Mouse (Mus musculus): ENCODE measurements around the gene Ooep. TPM values are rescaled to one million over a fixed set of nuclear protein-coding genes. Genes with fewer than 3 reads are reported as not detected.

The Ooep gene
- polyA plus RNA-seq (2015; fragmentation: Nextera tagmentation; extraction: Ambion mirVana), result 0.81 and 0.90 TPM in 2 replicates

DNA sequence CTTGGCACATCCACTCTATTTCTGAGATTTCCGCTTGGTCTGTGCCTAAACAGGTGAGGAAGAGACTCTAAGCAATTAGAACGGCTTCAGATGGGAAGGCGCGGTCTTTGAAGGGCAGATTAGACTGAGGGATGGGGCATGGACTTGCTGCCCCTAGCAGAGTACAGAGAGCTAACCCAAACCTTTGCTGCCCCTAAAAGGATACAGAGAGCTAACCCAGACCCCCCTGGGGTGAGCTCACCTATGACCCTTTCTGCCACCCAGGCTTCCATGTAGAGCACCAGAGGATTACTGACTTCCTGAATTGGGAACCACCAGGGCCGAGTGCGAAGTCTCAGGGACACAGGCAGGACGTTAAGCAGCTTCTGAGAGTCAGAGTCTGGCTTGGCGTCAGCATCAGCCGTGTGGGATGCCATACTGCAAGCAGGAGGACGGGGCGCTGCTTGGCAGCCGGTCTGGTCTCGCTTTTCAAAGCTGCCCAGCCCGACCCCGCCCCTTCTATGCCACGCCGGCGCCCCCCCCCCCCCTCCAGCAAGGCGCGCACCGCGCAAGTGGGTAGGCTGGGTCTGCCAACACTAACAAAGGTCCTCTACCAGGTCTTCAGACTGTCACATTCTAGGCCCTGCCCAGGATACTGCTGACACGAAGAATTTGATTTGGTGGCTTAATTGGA is at the start of gene Ooep:
Gene Ooep (minus strand): TSS at position 613 of the 673 bp plus-strand sequence.
- no peak within 1 kb of the TSS; the same call in 1 of the 2 replicates for H3K27ac ChIP-seq (replicated peaks)
- 6% methylated on average over 20 of the region's 23 CpGs for WGBS
- H3K4me3 ChIP-seq (ENCODE audit: low read depth, low read length), result peak within 1 kb of the TSS; percentile 24; the same call in 1 of the 2 replicates
- no peaks in the 10 kb centered on the region for H3K9me3 ChIP-seq (ENCODE audit: control insufficient read depth, low read length)
- TF ChIP-seq EP300 (optimal IDR thresholded peaks at IDR 0.05) (no peak), CTCF (IDR thresholded peaks at IDR 0.05; ENCODE audit: low read depth) (peak; percentile 23; the same call in 1 of the 2 replicates)
- no peaks in the 10 kb centered on the region for H3K27me3 ChIP-seq (ENCODE audit: control insufficient read depth, insufficient read depth, low read length)
- DNase-seq (ENCODE audit: low spot score) (peak; percentile 61), ATAC-seq (ENCODE audit: low FRiP score, low TSS enrichment) (peak; percentile 47; the same call in 1 of the 2 replicates)
- peak within 1 kb of the TSS; percentile 50 for H3K4me2 ChIP-seq (replicated peaks; ENCODE audit: low read depth)
- 0 out of 2 replicates have a peak within 1 kb of the TSS, but pooled peaks have one; percentile 14 for H3K9ac ChIP-seq (ENCODE audit: low read length)
- H3K36me3 ChIP-seq (ENCODE audit: control insufficient read depth, insufficient read depth, low read length), result no peaks in the 10 kb centered on the region
- no peaks in the 10 kb centered on the region; the same call in 1 of the 2 replicates for H3K4me1 ChIP-seq (replicated peaks; ENCODE audit: control insufficient read depth, insufficient read depth)

DNA sequence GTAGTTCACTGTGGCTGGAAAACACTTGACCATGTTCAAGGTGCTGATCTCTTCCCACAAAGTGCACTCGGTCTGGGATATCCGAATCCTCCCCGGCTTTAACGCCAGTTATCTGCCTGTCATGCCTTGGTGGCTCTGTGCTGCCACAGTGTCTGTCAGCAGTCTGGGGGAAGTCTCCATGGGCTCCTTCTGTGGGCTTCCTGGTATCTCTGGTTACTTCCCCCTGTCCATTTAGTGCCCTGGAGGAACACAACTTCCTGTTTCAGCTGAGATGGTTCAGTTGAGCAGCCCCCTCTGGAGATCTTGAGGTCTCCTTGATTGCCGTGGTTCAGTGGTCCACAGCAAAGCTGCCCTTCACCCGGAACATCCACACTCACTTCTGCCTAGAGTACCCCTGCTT is 49.7 kb upstream of the Ooep start:
- TF ChIP-seq EP300 (optimal IDR thresholded peaks at IDR 0.05), result no peak
- no peak for TF ChIP-seq CTCF (IDR thresholded peaks at IDR 0.05; ENCODE audit: low read depth)
- Histone ChIP-seq H3K27me3 (ENCODE audit: control insufficient read depth, insufficient read depth, low read length) (no peaks in the 10 kb centered on the region), H3K36me3 (ENCODE audit: control insufficient read depth, insufficient read depth, low read length) (no peaks in the 10 kb centered on the region), H3K4me3 (ENCODE audit: low read depth, low read length) (no peak overlapping the region), H3K4me2 (replicated peaks; ENCODE audit: low read depth) (no peak overlapping the region), H3K9me3 (ENCODE audit: control insufficient read depth, low read length) (no peaks in the 10 kb centered on the region), H3K9ac (ENCODE audit: low read length) (no peak overlapping the region), H3K27ac (replicated peaks) (0 out of 2 replicates have a peak overlapping the region, but pooled peaks have one; percentile 14), H3K4me1 (replicated peaks; ENCODE audit: control insufficient read depth, insufficient read depth) (no peaks in the 10 kb centered on the region)
- ATAC-seq (ENCODE audit: low FRiP score, low TSS enrichment) (no peak), DNase-seq (ENCODE audit: low spot score) (no peak)
- 83% methylated on average over 6 of the region's 6 CpGs for WGBS

DNA sequence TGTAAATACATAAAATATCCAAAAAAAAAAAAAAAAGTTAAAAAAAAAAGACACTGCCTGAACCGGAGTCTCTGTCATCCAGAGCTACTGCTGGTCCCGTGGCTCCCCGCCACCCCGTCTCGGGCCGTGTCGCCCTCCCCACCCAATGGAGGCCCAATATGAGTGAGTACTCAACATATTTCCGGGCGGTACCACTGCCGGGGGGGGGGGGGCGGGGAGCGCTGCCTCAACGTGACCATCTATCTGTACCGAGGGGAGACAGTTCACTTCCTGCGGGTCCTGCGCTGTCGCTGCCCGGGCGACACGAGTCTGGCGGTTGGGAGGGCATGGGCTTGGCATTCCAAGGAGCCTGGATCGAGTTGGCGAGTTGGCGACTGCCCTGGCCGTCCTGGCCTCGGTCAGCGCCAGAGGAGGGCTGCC is 48.8 kb upstream of the Ooep start:
- no peaks in the 10 kb centered on the region for H3K27me3 ChIP-seq (ENCODE audit: control insufficient read depth, insufficient read depth, low read length)
- peak; percentile 23 for DNase-seq (ENCODE audit: low spot score)
- no peaks in the 10 kb centered on the region for H3K4me1 ChIP-seq (replicated peaks; ENCODE audit: control insufficient read depth, insufficient read depth)
- ATAC-seq (ENCODE audit: low FRiP score, low TSS enrichment), result 0 out of 2 replicates have a peak, but pooled peaks have one; percentile 21
- TF ChIP-seq CTCF (IDR thresholded peaks at IDR 0.05; ENCODE audit: low read depth) (no peak), EP300 (optimal IDR thresholded peaks at IDR 0.05) (no peak)
- no peak overlapping the region for H3K9ac ChIP-seq (ENCODE audit: low read length)
- H3K4me3 ChIP-seq (ENCODE audit: low read depth, low read length), result peak overlapping the region; percentile 25
- 21% methylated on average over 23 of the region's 27 CpGs for WGBS
- H3K36me3 ChIP-seq (ENCODE audit: control insufficient read depth, insufficient read depth, low read length), result no peaks in the 10 kb centered on the region
- peak overlapping the region; percentile 51 for H3K4me2 ChIP-seq (replicated peaks; ENCODE audit: low read depth)
- H3K9me3 ChIP-seq (ENCODE audit: control insufficient read depth, low read length), result no peaks in the 10 kb centered on the region
- no peak overlapping the region for H3K27ac ChIP-seq (replicated peaks)

DNA sequence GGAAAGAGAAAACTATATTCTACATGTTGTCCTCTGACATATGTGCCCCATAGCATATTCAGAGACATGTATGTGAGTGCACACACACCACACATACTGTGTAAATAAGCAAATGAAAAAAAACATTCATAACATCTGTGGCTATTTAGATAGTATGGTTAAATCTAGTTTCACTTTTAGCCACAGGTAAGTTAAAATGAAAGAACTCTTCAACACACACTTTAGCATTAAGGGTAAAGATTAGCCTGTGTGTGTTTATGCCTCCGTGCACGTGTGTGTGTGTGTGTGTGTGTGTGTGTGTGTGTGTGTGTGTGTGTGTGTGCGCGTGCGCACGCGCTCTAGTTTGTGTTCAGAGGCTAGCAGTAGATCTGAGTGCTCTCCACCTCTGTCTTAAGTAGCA is 23.1 kb upstream of the Ooep start:
- WGBS, result 88% methylated on average over 7 of the region's 7 CpGs
- H3K27me3 ChIP-seq (ENCODE audit: control insufficient read depth, insufficient read depth, low read length), result no peaks in the 10 kb centered on the region
- ATAC-seq (ENCODE audit: low FRiP score, low TSS enrichment), result no peak
- H3K4me3 ChIP-seq (ENCODE audit: low read depth, low read length), result no peak overlapping the region
- no peak overlapping the region for H3K4me2 ChIP-seq (replicated peaks; ENCODE audit: low read depth)
- no peaks in the 10 kb centered on the region for H3K4me1 ChIP-seq (replicated peaks; ENCODE audit: control insufficient read depth, insufficient read depth)
- H3K36me3 ChIP-seq (ENCODE audit: control insufficient read depth, insufficient read depth, low read length), result no peaks in the 10 kb centered on the region
- TF ChIP-seq EP300 (optimal IDR thresholded peaks at IDR 0.05), result no peak
- no peak for TF ChIP-seq CTCF (IDR thresholded peaks at IDR 0.05; ENCODE audit: low read depth)
- H3K9ac ChIP-seq (ENCODE audit: low read length), result no peak overlapping the region
- H3K9me3 ChIP-seq (ENCODE audit: control insufficient read depth, low read length), result no peaks in the 10 kb centered on the region
- no peak for DNase-seq (ENCODE audit: low spot score)
- no peak overlapping the region for H3K27ac ChIP-seq (replicated peaks)

DNA sequence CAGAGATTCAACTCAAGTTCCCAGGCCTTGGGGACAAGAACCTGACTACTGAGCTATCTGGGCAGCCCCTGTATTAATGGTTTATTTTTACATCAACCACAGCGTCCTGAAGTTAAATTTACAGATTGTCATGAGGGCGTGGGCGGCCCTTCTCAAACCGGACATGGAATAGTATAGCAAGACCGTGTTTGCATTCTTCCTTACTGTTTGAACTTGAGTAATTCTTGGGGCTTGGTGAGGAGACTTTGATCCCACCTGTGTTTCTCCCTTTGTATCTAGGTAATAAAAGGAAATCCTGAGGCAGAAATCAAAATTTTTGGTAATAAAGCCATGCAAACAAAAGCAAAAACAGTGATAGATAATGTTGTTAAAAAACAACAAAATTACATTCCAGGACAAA is 22.0 kb upstream of the Ooep start:
- no peak for DNase-seq (ENCODE audit: low spot score)
- no peak overlapping the region for H3K27ac ChIP-seq (replicated peaks)
- no peak overlapping the region for H3K4me2 ChIP-seq (replicated peaks; ENCODE audit: low read depth)
- no peaks in the 10 kb centered on the region for H3K27me3 ChIP-seq (ENCODE audit: control insufficient read depth, insufficient read depth, low read length)
- WGBS, result 44% methylated on average over 5 of the region's 5 CpGs
- no peak for TF ChIP-seq EP300 (optimal IDR thresholded peaks at IDR 0.05)
- no peak for TF ChIP-seq CTCF (IDR thresholded peaks at IDR 0.05; ENCODE audit: low read depth)
- no peaks in the 10 kb centered on the region for H3K9me3 ChIP-seq (ENCODE audit: control insufficient read depth, low read length)
- no peak overlapping the region for H3K4me3 ChIP-seq (ENCODE audit: low read depth, low read length)
- no peak for ATAC-seq (ENCODE audit: low FRiP score, low TSS enrichment)
- no peak overlapping the region for H3K9ac ChIP-seq (ENCODE audit: low read length)
- no peaks in the 10 kb centered on the region for H3K36me3 ChIP-seq (ENCODE audit: control insufficient read depth, insufficient read depth, low read length)
- 0 out of 2 replicates have a peak, but pooled peaks cover 2% of the 10 kb centered on the region for H3K4me1 ChIP-seq (replicated peaks; ENCODE audit: control insufficient read depth, insufficient read depth)

DNA sequence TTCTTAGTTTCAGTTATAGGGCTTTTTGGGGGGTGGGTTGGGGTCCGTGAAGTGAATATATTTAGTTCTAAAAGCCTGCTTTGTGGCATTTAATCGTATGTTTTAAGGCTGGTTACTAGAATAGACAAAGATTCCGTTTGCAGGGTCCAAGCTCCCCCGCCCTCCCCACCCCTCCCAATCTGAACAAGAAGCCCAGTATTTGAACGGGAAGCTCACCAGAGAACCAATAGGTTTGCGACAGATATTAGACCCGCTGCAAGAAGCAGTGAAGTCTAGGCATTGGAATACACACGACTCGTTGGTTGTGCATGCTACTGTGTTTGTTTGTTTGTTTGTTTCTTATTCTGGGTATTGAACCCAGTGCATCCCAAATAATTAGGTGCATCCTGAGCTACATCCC is 18.0 kb upstream of the Ooep start:
- H3K27me3 ChIP-seq (ENCODE audit: control insufficient read depth, insufficient read depth, low read length), result no peaks in the 10 kb centered on the region
- H3K27ac ChIP-seq (replicated peaks), result no peak overlapping the region
- H3K9me3 ChIP-seq (ENCODE audit: control insufficient read depth, low read length), result no peaks in the 10 kb centered on the region
- no peak for ATAC-seq (ENCODE audit: low FRiP score, low TSS enrichment)
- no peaks in the 10 kb centered on the region for H3K36me3 ChIP-seq (ENCODE audit: control insufficient read depth, insufficient read depth, low read length)
- H3K9ac ChIP-seq (ENCODE audit: low read length), result no peak overlapping the region
- WGBS, result 54% methylated on average over 9 of the region's 9 CpGs
- H3K4me1 ChIP-seq (replicated peaks; ENCODE audit: control insufficient read depth, insufficient read depth), result 0 out of 2 replicates have a peak, but pooled peaks cover 2% of the 10 kb centered on the region
- no peak for DNase-seq (ENCODE audit: low spot score)
- peak overlapping the region; percentile 64 for H3K4me2 ChIP-seq (replicated peaks; ENCODE audit: low read depth)
- TF ChIP-seq CTCF (IDR thresholded peaks at IDR 0.05; ENCODE audit: low read depth) (no peak), EP300 (optimal IDR thresholded peaks at IDR 0.05) (no peak)
- peak overlapping the region; percentile 39; the same call in 1 of the 2 replicates for H3K4me3 ChIP-seq (ENCODE audit: low read depth, low read length)
